Mouse (Mus musculus) stomach, postnatal 0 days (tissue): ENCODE results near the gene Clec11a. TPM values are rescaled to one million over a fixed set of nuclear protein-coding genes. Genes with fewer than 3 reads are reported as not detected.

Experiments
- ATAC-seq: fragments of 200-750 bp; cut with Nextera tagmentation; 2 replicates; pipeline ENCODE4 v1.8.0; 2017; ENCODE audit not compliant: low FRiP score, low TSS enrichment
- DNase-seq: peaks from one replicate; pipeline ENCODE4 v3.0.0-alpha.2; 2016; ENCODE audit warnings: low spot score
- H3K27ac ChIP-seq: fragments of 300-500 bp; sonication (generic); replicated peaks from 2 replicates; pipeline ENCODE4 v1.5.1; 2014; ENCODE audit warnings: mild to moderate bottlenecking, control low read depth
- H3K27me3 ChIP-seq: fragments of 300-500 bp; sonication (generic); 2 replicates; pipeline ENCODE4 v1.6.1; 2014; ENCODE audit warnings: low read length; ENCODE audit not compliant: control insufficient read depth, insufficient read depth
- H3K36me3 ChIP-seq: fragments of 300-500 bp; sonication (generic); 2 replicates; pipeline ENCODE4 v1.6.1; 2014; ENCODE audit warnings: low read length, mixed read lengths; ENCODE audit not compliant: control insufficient read depth, insufficient read depth
- H3K4me1 ChIP-seq: fragments of 300-500 bp; sonication (generic); replicated peaks from 2 replicates; pipeline ENCODE4 v1.6.1; 2014; ENCODE audit warnings: antibody characterized with exemption; ENCODE audit not compliant: control insufficient read depth, insufficient read depth
- H3K4me2 ChIP-seq: fragments of 300-500 bp; sonication (generic); replicated peaks from 2 replicates; pipeline ENCODE4 v1.6.1; 2014; ENCODE audit warnings: low read depth, mild to moderate bottlenecking, control low read depth, moderate library complexity
- H3K4me3 ChIP-seq: fragments of 300-500 bp; sonication (generic); 2 replicates; pipeline ENCODE4 v1.5.1; 2014; ENCODE audit warnings: low read depth, low read length, control low read depth
- H3K9ac ChIP-seq: fragments of 300-500 bp; sonication (generic); 2 replicates; pipeline ENCODE4 v1.6.1; 2014; ENCODE audit warnings: mild to moderate bottlenecking, low read length, control low read depth, mixed read lengths
- H3K9me3 ChIP-seq: fragments of 300-500 bp; sonication (generic); 2 replicates; pipeline ENCODE4 v1.6.1; 2016; ENCODE audit warnings: low read length; ENCODE audit not compliant: control insufficient read depth
- CTCF ChIP-seq: IDR thresholded peaks from 2 replicates; pipeline ENCODE4 v1.5.1; 2016; ENCODE audit warnings: antibody characterized with exemption, low read depth, mild to moderate bottlenecking, moderate library complexity
- EP300 ChIP-seq: optimal IDR thresholded peaks from 2 replicates; pipeline ENCODE3; 2016; ENCODE audit warnings: antibody characterized with exemption
- WGBS: fragments of 180-500 bp; shearing (Covaris S2); extraction: QIAGEN DNeasy Blood & Tissue Kit; methylation state at CpG from one replicate; pipeline ENCODE4 v1.1.7; 2014; 5-methylcytosine and 5-hydroxymethylcytosine counted together
- polyA plus RNA-seq: library from polyadenylated mRNA; unstranded; fragments of >200 nt; fragmentation: Nextera tagmentation; extraction: Ambion mirVana; gene quantifications from 2 replicates; pipeline ENCODE4 v1.2.1, GENCODE M21; 2015

The Clec11a gene
- polyA plus RNA-seq, 1 experiment from 2014 or later: 11.1 TPM

DNA sequence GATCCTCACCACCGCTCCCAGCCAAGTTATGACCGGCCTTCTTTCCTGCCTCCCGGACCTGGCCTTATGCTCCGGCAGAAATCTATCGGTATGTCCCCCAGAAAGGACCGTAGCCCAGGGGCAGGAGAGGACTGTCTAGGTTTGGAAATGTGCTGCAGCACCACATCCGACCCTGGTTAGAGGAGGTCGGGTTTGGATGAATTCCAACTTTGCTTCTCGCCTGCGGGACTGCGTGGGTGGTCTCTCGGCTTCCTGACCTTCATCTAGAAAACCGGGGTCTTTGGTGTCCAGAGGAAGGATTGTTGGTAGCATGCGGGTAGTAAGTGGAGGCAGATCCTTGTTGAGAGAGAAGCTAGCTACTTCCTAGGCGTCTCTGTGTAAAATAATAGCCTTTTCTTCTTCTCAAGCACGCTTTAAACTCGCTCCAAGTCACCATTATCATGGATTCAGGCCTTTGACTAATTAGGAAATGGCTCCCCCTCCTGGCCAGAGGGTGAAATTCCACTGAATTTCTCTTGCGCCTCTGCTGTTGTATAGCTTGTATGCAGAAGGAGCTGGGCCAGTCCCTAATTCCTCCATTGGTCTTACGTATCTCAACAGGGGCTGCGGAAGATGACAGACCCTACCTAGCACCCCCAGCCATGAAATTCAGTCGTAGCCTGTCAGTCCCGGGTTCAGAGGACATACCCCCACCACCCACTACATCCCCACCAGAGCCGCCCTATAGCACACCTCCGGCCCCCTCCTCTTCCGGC is 44.4 kb upstream of the Clec11a start:
- ATAC-seq (peak; percentile 55; the same call in 1 of the 2 replicates), DNase-seq (peak; percentile 80)
- H3K27ac ChIP-seq: no peak overlapping the region
- peak overlapping the region; percentile 50 for H3K4me2 ChIP-seq
- no peaks in the 10 kb centered on the region for H3K36me3 ChIP-seq
- peak overlapping the region; percentile 38; the same call in 1 of the 2 replicates for H3K9ac ChIP-seq
- H3K4me1 ChIP-seq: no peaks in the 10 kb centered on the region
- 4% methylated on average over 25 of the region's 25 CpGs for WGBS
- peaks cover 30% of the 10 kb centered on the region for H3K27me3 ChIP-seq
- TF ChIP-seq CTCF: peak; percentile 94
- no peak for TF ChIP-seq EP300
- H3K4me3 ChIP-seq: peak overlapping the region; percentile 23
- H3K9me3 ChIP-seq: no peaks in the 10 kb centered on the region

DNA sequence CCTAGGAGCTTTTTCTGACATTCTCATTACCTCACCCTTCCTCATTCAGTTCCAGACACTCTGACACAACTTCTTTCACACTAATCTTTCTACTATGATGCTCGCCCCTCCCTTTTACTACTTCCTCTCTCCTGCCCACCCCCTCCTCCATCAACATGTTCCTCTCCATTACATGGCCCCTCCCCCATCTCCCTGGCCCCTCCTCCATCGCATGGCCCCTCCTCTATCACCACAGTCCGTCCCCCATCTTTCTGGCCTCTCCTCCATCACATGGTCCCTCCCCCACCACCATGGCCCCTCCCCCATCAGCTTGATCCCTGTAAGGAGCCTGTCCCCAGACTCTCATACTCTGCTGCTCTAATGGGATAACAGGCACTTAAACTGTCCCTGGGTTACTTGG is 42.3 kb upstream of the Clec11a start:
- Histone ChIP-seq H3K9ac (no peak overlapping the region), H3K4me1 (no peaks in the 10 kb centered on the region), H3K36me3 (no peaks in the 10 kb centered on the region), H3K27ac (no peak overlapping the region), H3K4me2 (no peak overlapping the region), H3K4me3 (no peak overlapping the region), H3K9me3 (no peaks in the 10 kb centered on the region), H3K27me3 (peaks cover 23% of the 10 kb centered on the region)
- ATAC-seq (no peak), DNase-seq (no peak)
- WGBS: 25% methylated on average over 3 of the region's 3 CpGs
- TF ChIP-seq CTCF (no peak), EP300 (no peak)

GRCm38 (mm10) chr7:44344622-44345021 is 37.9 kb upstream of the Clec11a start:
- no peaks in the 10 kb centered on the region for H3K9me3 ChIP-seq
- ATAC-seq (no peak), DNase-seq (no peak)
- H3K36me3 ChIP-seq: no peaks in the 10 kb centered on the region
- no peak overlapping the region for H3K9ac ChIP-seq
- 68% methylated on average over 12 of the region's 12 CpGs for WGBS
- no peak overlapping the region for H3K4me3 ChIP-seq
- no peaks in the 10 kb centered on the region for H3K27me3 ChIP-seq
- TF ChIP-seq EP300 (no peak), CTCF (no peak)
- no peaks in the 10 kb centered on the region for H3K4me1 ChIP-seq
- H3K27ac ChIP-seq: no peak overlapping the region
- H3K4me2 ChIP-seq: no peak overlapping the region

GRCm38 (mm10) chr7:44343459-44344015 is 36.8 kb upstream of the Clec11a start:
- TF ChIP-seq CTCF: no peak
- TF ChIP-seq EP300: no peak
- H3K27me3 ChIP-seq: no peaks in the 10 kb centered on the region
- no peaks in the 10 kb centered on the region for H3K4me1 ChIP-seq
- no peaks in the 10 kb centered on the region for H3K36me3 ChIP-seq
- no peaks in the 10 kb centered on the region for H3K9me3 ChIP-seq
- no peak overlapping the region for H3K4me2 ChIP-seq
- no peak overlapping the region for H3K27ac ChIP-seq
- ATAC-seq (no peak), DNase-seq (no peak)
- 32% methylated on average over 11 of the region's 11 CpGs for WGBS
- no peak overlapping the region for H3K9ac ChIP-seq
- no peak overlapping the region for H3K4me3 ChIP-seq

DNA sequence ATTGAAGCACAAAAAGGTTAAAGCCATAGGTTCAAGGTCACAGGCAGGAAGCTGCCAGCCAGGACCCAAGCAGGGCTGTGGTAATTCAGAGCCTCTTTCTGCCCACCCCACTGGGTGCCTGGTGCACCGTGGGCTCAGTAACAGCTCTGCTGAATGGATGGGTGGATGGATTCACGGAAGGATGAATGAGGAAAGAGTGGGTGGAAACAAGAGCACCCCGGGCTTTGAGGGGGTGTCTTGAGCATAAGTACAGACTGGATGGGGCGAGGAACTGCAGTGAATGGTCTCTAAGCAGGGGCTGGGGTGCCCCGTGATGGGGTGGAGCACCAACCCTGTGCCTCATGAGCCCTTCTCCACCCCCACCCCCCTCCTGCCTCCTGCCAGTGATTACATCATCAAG is 35.0 kb upstream of the Clec11a start:
- Histone ChIP-seq H3K4me3 (no peak overlapping the region), H3K9me3 (no peaks in the 10 kb centered on the region), H3K27me3 (peaks cover 6% of the 10 kb centered on the region; the same call in 1 of the 2 replicates), H3K9ac (no peak overlapping the region), H3K4me2 (no peak overlapping the region), H3K36me3 (no peaks in the 10 kb centered on the region), H3K27ac (no peak overlapping the region), H3K4me1 (no peaks in the 10 kb centered on the region)
- ATAC-seq (no peak), DNase-seq (no peak)
- 61% methylated on average over 5 of the region's 5 CpGs for WGBS
- TF ChIP-seq EP300 (no peak), CTCF (no peak)

DNA sequence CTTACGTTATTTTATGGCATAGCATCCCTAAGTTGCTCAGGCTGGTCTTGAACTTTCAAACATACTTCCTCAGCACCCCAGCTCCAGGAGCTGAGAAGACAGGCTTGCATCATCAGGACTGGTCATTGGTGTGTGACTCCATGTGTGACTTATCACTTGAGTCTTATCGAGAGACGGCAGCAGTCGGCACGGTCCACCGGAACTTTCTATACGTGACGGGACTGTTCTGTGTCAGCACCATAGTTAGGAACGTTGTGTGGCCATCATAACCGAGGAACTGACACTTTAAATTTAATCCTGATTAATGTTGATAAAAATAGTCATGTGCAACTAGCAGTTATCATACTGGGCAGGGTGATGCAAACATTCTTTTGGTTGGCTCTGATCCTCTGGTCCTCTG is 34.4 kb upstream of the Clec11a start:
- WGBS: 76% methylated on average over 10 of the region's 10 CpGs
- Histone ChIP-seq H3K27me3 (peaks cover 12% of the 10 kb centered on the region), H3K4me2 (no peak overlapping the region), H3K4me1 (no peaks in the 10 kb centered on the region), H3K9me3 (no peaks in the 10 kb centered on the region), H3K36me3 (no peaks in the 10 kb centered on the region), H3K27ac (no peak overlapping the region), H3K9ac (no peak overlapping the region), H3K4me3 (no peak overlapping the region)
- no peak for ATAC-seq
- TF ChIP-seq CTCF (no peak), EP300 (no peak)
- no peak for DNase-seq
